Mouse (Mus musculus) heart, adult 2 months (tissue): ENCODE results near the gene R3hdm2.

Experiments used
- CTCF ChIP-seq: fragments of 200-600 bp; IDR thresholded peaks from 2 replicates; pipeline ENCODE4 v1.8.1; 2022; ENCODE audit warnings: antibody characterized with exemption, mild to moderate bottlenecking, moderate library complexity
- EP300 ChIP-seq: fragments of 200-500 bp; IDR thresholded peaks from 2 replicates; pipeline ENCODE4 v1.6.1; 2011; ENCODE audit warnings: low read depth, low read length, control low read depth; ENCODE audit not compliant: insufficient read depth
- POLR2A ChIP-seq: fragments of 200-500 bp; IDR thresholded peaks from 2 replicates; pipeline ENCODE4 v1.6.1; 2011; ENCODE audit warnings: mild to moderate bottlenecking, low read depth, low read length, control low read depth; ENCODE audit not compliant: insufficient read depth

GRCm38 (mm10) chr10:127514111-127514698 is 134.1 kb downstream of the R3hdm2 start:
- TF ChIP-seq CTCF (no peak), POLR2A (no peak), EP300 (no peak)
